15 mouse cellular contexts compared by ENCODE assay signal in the genomic region with DNA sequence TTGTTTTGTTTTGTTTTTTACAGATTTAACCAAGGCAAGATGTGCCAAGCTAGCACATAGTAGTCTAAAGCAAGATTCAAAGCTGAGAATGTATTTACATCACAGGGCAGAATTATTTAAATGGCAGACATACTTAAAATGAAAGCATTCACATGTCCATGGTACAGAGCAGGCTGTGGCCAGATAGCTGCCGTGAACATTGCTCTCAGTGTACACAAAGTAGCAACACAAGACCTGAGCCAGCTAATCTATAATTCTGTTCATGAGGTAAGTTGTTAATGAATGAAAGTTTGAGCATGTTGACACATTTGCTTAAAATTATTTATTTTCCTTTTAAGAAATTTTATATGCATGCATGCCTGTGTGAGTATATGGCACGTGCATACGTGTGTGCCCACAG.
"Had no signal": no experiment of that assay in that cellular context is flagged by ENCODE, and none has a peak within 500 bp of the region (broad histone marks: within the 10 kb centered on the region; RNA-seq: fewer than 3 reads in every experiment).

No protein-coding gene starts in this region.

- H3K27me3 ChIP-seq: neural tube, embryonic 13.5 days; neural tube, embryonic 15.5 days; stomach, embryonic 15.5 days had no signal

- DNase-seq: right cerebral cortex, adult 18-20 months; right cerebral cortex, postnatal 14 days; right cerebral cortex, postnatal 25 days; right cerebral cortex, postnatal 4 days; spleen, adult 18-20 months; thymus, adult 18-20 months; thymus, adult 2 months; thymus, postnatal 14 days; thymus, postnatal 25 days; thymus, postnatal 36 days; thymus, postnatal 4 days had no signal

- H3K9ac ChIP-seq: neural tube, embryonic 13.5 days; neural tube, embryonic 15.5 days; stomach, embryonic 15.5 days had no signal

- H3K27ac ChIP-seq: neural tube, embryonic 13.5 days; neural tube, embryonic 15.5 days; stomach, embryonic 15.5 days; stomach, postnatal 0 days had no signal

- H3K36me3 ChIP-seq: neural tube, embryonic 13.5 days; neural tube, embryonic 15.5 days; stomach, embryonic 15.5 days had no signal

- H3K4me1 ChIP-seq: stomach, embryonic 15.5 days had no signal

- H3K4me2 ChIP-seq: neural tube, embryonic 13.5 days; neural tube, embryonic 15.5 days; stomach, embryonic 15.5 days had no signal

- H3K9me3 ChIP-seq: neural tube, embryonic 13.5 days; neural tube, embryonic 15.5 days; stomach, embryonic 15.5 days had no signal

- H3K4me3 ChIP-seq: neural tube, embryonic 13.5 days; neural tube, embryonic 15.5 days; stomach, embryonic 15.5 days had no signal
